Mouse (Mus musculus) kidney, postnatal 14 days (tissue): Measurements from ENCODE around the gene Gadd45b.
A peak's percentile ranks its signal among the peaks of the same experiment; 100 is the strongest.

Experiments used
- DNase-seq: peaks from one replicate; pipeline ENCODE4 v3.0.0; 2022; ENCODE audit warnings: mixed read lengths

Gadd45b gene

GRCm38 (mm10) chr10:80911354-80911753 is 18.5 kb upstream of the Gadd45b start:
- DNase-seq: no peak

GRCm38 (mm10) chr10:80911891-80912290 is 18.0 kb upstream of the Gadd45b start:
- no peak for DNase-seq

- no peak for DNase-seq
Observed at GRCm38 (mm10) chr10:80913364-80914011, 16.4 kb upstream of the Gadd45b start.

GRCm38 (mm10) chr10:80914253-80914656 is 15.6 kb upstream of the Gadd45b start:
- DNase-seq: no peak

- DNase-seq: no peak
Observed at GRCm38 (mm10) chr10:80915260-80915659, 14.6 kb upstream of the Gadd45b start.

GRCm38 (mm10) chr10:80915736-80916135 is 14.1 kb upstream of the Gadd45b start:
- DNase-seq: no peak

GRCm38 (mm10) chr10:80917336-80917778 is 12.5 kb upstream of the Gadd45b start:
- peak; percentile 66 for DNase-seq

- peak; percentile 80 for DNase-seq
Observed at GRCm38 (mm10) chr10:80917779-80918434, 12.0 kb upstream of the Gadd45b start, which contains the start of gene Lmnb2. Gene Lmnb2, minus strand, starts transcription at chr10:80918245.

GRCm38 (mm10) chr10:80921923-80922322 is 8.0 kb upstream of the Gadd45b start:
- peak; percentile 70 for DNase-seq

- DNase-seq: no peak
Observed at GRCm38 (mm10) chr10:80925472-80925871, 4.4 kb upstream of the Gadd45b start.

GRCm38 (mm10) chr10:80928586-80929298 is 1.1 kb upstream of the Gadd45b start:
- peak; percentile 93 for DNase-seq

GRCm38 (mm10) chr10:80930361-80931152 is 684 bp downstream of the Gadd45b start:
- DNase-seq: no peak

GRCm38 (mm10) chr10:80931153-80931671 is 1.3 kb downstream of the Gadd45b start:
- no peak for DNase-seq

- no peak for DNase-seq
Observed at GRCm38 (mm10) chr10:80931695-80932094, 1.8 kb downstream of the Gadd45b start.

GRCm38 (mm10) chr10:80932206-80932605 is 2.3 kb downstream of the Gadd45b start:
- DNase-seq: no peak

- DNase-seq: no peak
Observed at GRCm38 (mm10) chr10:80932700-80933420, 3.0 kb downstream of the Gadd45b start.

GRCm38 (mm10) chr10:80933421-80933979 is 3.6 kb downstream of the Gadd45b start:
- DNase-seq: no peak

- DNase-seq: no peak
Observed at GRCm38 (mm10) chr10:80934136-80934985, 4.5 kb downstream of the Gadd45b start.

GRCm38 (mm10) chr10:80935241-80935640 is 5.4 kb downstream of the Gadd45b start:
- no peak for DNase-seq

- no peak for DNase-seq
Observed at GRCm38 (mm10) chr10:80935698-80936097, 5.8 kb downstream of the Gadd45b start.
